Mouse (Mus musculus) stomach, embryonic 14.5 days (tissue): ENCODE results near the gene Det1. TPM values are rescaled to one million over a fixed set of nuclear protein-coding genes. Genes with fewer than 3 reads are reported as not detected.
A peak's percentile ranks its signal among the peaks of the same experiment; 100 is the strongest.

Source experiments
- ATAC-seq: fragments of 200-750 bp; cut with Nextera tagmentation; 2 replicates; pipeline ENCODE4 v1.8.0; 2017; ENCODE audit warnings: low read depth, moderate TSS enrichment; ENCODE audit not compliant: insufficient number of reproducible peaks, insufficient read depth, low FRiP score
- H3K27ac ChIP-seq: fragments of 300-500 bp; sonication (generic); 2 replicates; pipeline ENCODE4 v1.5.1; 2014; ENCODE audit warnings: mild to moderate bottlenecking, low read length, moderate library complexity, mixed read lengths
- H3K27me3 ChIP-seq: fragments of 300-500 bp; sonication (generic); 2 replicates; pipeline ENCODE4 v1.6.1; 2014; ENCODE audit warnings: low read length, control low read depth, mixed read lengths; ENCODE audit not compliant: control insufficient read depth, insufficient read depth
- H3K36me3 ChIP-seq: fragments of 300-500 bp; sonication (generic); 2 replicates; pipeline ENCODE4 v1.6.1; 2014; ENCODE audit warnings: mild to moderate bottlenecking, control low read depth, low read length, moderate library complexity, mixed read lengths; ENCODE audit not compliant: control insufficient read depth, insufficient read depth
- H3K4me1 ChIP-seq: fragments of 300-500 bp; sonication (generic); 2 replicates; pipeline ENCODE4 v1.6.1; 2014; ENCODE audit warnings: low read length, control low read depth, mixed read lengths; ENCODE audit not compliant: control insufficient read depth, insufficient read depth
- H3K4me2 ChIP-seq: fragments of 300-500 bp; sonication (generic); replicated peaks from 2 replicates; pipeline ENCODE4 v1.6.1; 2014; ENCODE audit warnings: low read depth, low read length, control low read depth
- H3K4me3 ChIP-seq: fragments of 300-500 bp; sonication (generic); 2 replicates; pipeline ENCODE4 v1.5.1; 2014; ENCODE audit warnings: low read depth, low read length, control low read depth
- H3K9ac ChIP-seq: fragments of 300-500 bp; sonication (generic); replicated peaks from 2 replicates; pipeline ENCODE4 v1.6.1; 2014; ENCODE audit warnings: low read depth, mild to moderate bottlenecking, control low read depth, low read length, moderate library complexity, mixed read lengths
- H3K9me3 ChIP-seq: fragments of 300-500 bp; sonication (generic); 2 replicates; pipeline ENCODE4 v1.6.1; 2016; ENCODE audit warnings: low read depth, low read length, control low read depth; ENCODE audit not compliant: control insufficient read depth
- WGBS: fragments of 180-500 bp; shearing (Covaris S2); extraction: QIAGEN DNeasy Blood & Tissue Kit; methylation state at CpG from one replicate; pipeline ENCODE4 v1.1.7; 2014; 5-methylcytosine and 5-hydroxymethylcytosine counted together
- polyA plus RNA-seq: library from polyadenylated mRNA; unstranded; fragments of >200 nt; fragmentation: Nextera tagmentation; extraction: Ambion mirVana; gene quantifications from 2 replicates; pipeline ENCODE4 v1.2.1, GENCODE M21; 2014

Gene Det1
- polyA plus RNA-seq, 1 experiment from 2014 or later: 19.4 TPM

GRCm38 (mm10) chr7:78865212-78865949 lies 18.3 kb upstream of the Det1 start:
- WGBS: 22% methylated on average over 12 of the region's 12 CpGs
- Histone ChIP-seq H3K4me3 (no peak overlapping the region), H3K4me2 (no peak overlapping the region), H3K9ac (no peak overlapping the region), H3K4me1 (peaks cover 4% of the 10 kb centered on the region; the same call in 1 of the 2 replicates), H3K27me3 (no peaks in the 10 kb centered on the region), H3K9me3 (no peaks in the 10 kb centered on the region), H3K36me3 (no peaks in the 10 kb centered on the region), H3K27ac (no peak overlapping the region)
- peak; percentile 61 for ATAC-seq

- Histone ChIP-seq H3K4me3 (no peak overlapping the region), H3K36me3 (no peaks in the 10 kb centered on the region), H3K27ac (no peak overlapping the region), H3K4me1 (peaks cover 4% of the 10 kb centered on the region; the same call in 1 of the 2 replicates), H3K9ac (no peak overlapping the region), H3K4me2 (no peak overlapping the region), H3K27me3 (no peaks in the 10 kb centered on the region), H3K9me3 (no peaks in the 10 kb centered on the region)
- no peak for ATAC-seq
- 46% methylated on average over 4 of the region's 4 CpGs for WGBS
These were observed 17.4 kb upstream of the Det1 start for GRCm38 (mm10) chr7:78864446-78864802.

GRCm38 (mm10) chr7:78863796-78864445 lies 16.9 kb upstream of the Det1 start:
- ATAC-seq: peak; percentile 28; the same call in 1 of the 2 replicates
- H3K4me1 ChIP-seq: peaks cover 4% of the 10 kb centered on the region; the same call in 1 of the 2 replicates
- 62% methylated on average over 7 of the region's 7 CpGs for WGBS

GRCm38 (mm10) chr7:78855044-78855655 lies 8.1 kb upstream of the Det1 start:
- ATAC-seq: no peak
- Histone ChIP-seq H3K36me3 (no peaks in the 10 kb centered on the region), H3K4me2 (no peak overlapping the region), H3K9me3 (no peaks in the 10 kb centered on the region), H3K27me3 (no peaks in the 10 kb centered on the region), H3K9ac (no peak overlapping the region), H3K4me3 (no peak overlapping the region), H3K4me1 (no peaks in the 10 kb centered on the region), H3K27ac (no peak overlapping the region)
- WGBS: 68% methylated on average over 5 of the region's 5 CpGs

More at GRCm38 (mm10) chr7:78863796-78864445, 16.9 kb upstream of the Det1 start:
- Histone ChIP-seq H3K4me3 (no peak overlapping the region), H3K9ac (no peak overlapping the region), H3K36me3 (no peaks in the 10 kb centered on the region), H3K9me3 (no peaks in the 10 kb centered on the region), H3K4me2 (no peak overlapping the region), H3K27ac (no peak overlapping the region), H3K27me3 (no peaks in the 10 kb centered on the region)

GRCm38 (mm10) chr7:78854051-78854450 lies 7.0 kb upstream of the Det1 start:
- ATAC-seq: no peak
- no peak overlapping the region for H3K4me2 ChIP-seq
- no peaks in the 10 kb centered on the region for H3K36me3 ChIP-seq
- H3K4me1 ChIP-seq: no peaks in the 10 kb centered on the region
- H3K4me3 ChIP-seq: no peak overlapping the region
- 63% methylated on average over 4 of the region's 4 CpGs for WGBS
- H3K9me3 ChIP-seq: no peaks in the 10 kb centered on the region
- H3K27me3 ChIP-seq: no peaks in the 10 kb centered on the region
- H3K9ac ChIP-seq: no peak overlapping the region
- H3K27ac ChIP-seq: no peak overlapping the region

GRCm38 (mm10) chr7:78846066-78846716 lies 872 bp downstream of the Det1 start:
- H3K9me3 ChIP-seq: no peaks in the 10 kb centered on the region
- no peak for ATAC-seq
- H3K4me1 ChIP-seq: peaks cover 10% of the 10 kb centered on the region; the same call in 1 of the 2 replicates
- no peak overlapping the region for H3K27ac ChIP-seq
- peak overlapping the region; percentile 67 for H3K9ac ChIP-seq
- peaks cover 24% of the 10 kb centered on the region for H3K36me3 ChIP-seq
- WGBS: 35% methylated on average over 12 of the region's 12 CpGs
- peak overlapping the region; percentile 68 for H3K4me3 ChIP-seq
- H3K4me2 ChIP-seq: peak overlapping the region; percentile 63
- no peaks in the 10 kb centered on the region for H3K27me3 ChIP-seq

- no peaks in the 10 kb centered on the region for H3K9me3 ChIP-seq
- peaks cover 45% of the 10 kb centered on the region for H3K36me3 ChIP-seq
- H3K4me1 ChIP-seq: peaks cover 10% of the 10 kb centered on the region; the same call in 1 of the 2 replicates
- H3K4me3 ChIP-seq: no peak overlapping the region
- no peak overlapping the region for H3K4me2 ChIP-seq
- 79% methylated on average over 5 of the region's 5 CpGs for WGBS
- H3K27ac ChIP-seq: no peak overlapping the region
- no peak overlapping the region for H3K9ac ChIP-seq
- no peaks in the 10 kb centered on the region for H3K27me3 ChIP-seq
- ATAC-seq: no peak
These were observed 5.5 kb downstream of the Det1 start for GRCm38 (mm10) chr7:78841601-78842000.

- Histone ChIP-seq H3K36me3 (peaks cover 34% of the 10 kb centered on the region), H3K4me3 (no peak overlapping the region), H3K4me1 (no peaks in the 10 kb centered on the region), H3K9me3 (no peaks in the 10 kb centered on the region), H3K27me3 (no peaks in the 10 kb centered on the region), H3K4me2 (no peak overlapping the region), H3K27ac (no peak overlapping the region), H3K9ac (no peak overlapping the region)
- WGBS: 94% methylated on average over 4 of the region's 4 CpGs
- no peak for ATAC-seq
These were observed 9.8 kb downstream of the Det1 start for GRCm38 (mm10) chr7:78837250-78837649.
